Mouse (Mus musculus): Measurements from ENCODE around the gene Ssbp4.
A peak's percentile ranks its signal among the peaks of the same experiment; 100 is the strongest.

- TF ChIP-seq SMC3 (IDR thresholded peaks at IDR 0.05; ENCODE audit: low read depth, low read length) (peak; percentile 56), CTCF (IDR thresholded peaks at IDR 0.05 in 2 of 3, conservative IDR thresholded peaks at IDR 0.05 in 1 of 3; ENCODE audit: control insufficient read depth in 1 of 3, insufficient read depth in 1 of 3, low read depth in 2 of 3, low read length in 3 of 3, poor library complexity in 1 of 3, severe bottlenecking in 1 of 3) (peak; percentile 74 to 92 (median 90)), UBTF (IDR thresholded peaks at IDR 0.05; ENCODE audit: borderline replicate concordance, insufficient read depth, low read depth, low read length) (0 out of 2 replicates have a peak, but pooled peaks have one; percentile 42), E2F4 (IDR thresholded peaks at IDR 0.05; ENCODE audit: borderline replicate concordance, low read depth, low read length) (no peak), POLR2AphosphoS2 (IDR thresholded peaks at IDR 0.05; ENCODE audit: low read length) (no peak), TAL1 (IDR thresholded peaks at IDR 0.05; ENCODE audit: low read length) (no peak), ELF1 (IDR thresholded peaks at IDR 0.05; ENCODE audit: low read depth, low read length) (no peak), MAX (IDR thresholded peaks at IDR 0.05; ENCODE audit: low read length) (0 out of 2 replicates have a peak, but pooled peaks have one; percentile 12), MAZ (IDR thresholded peaks at IDR 0.05; ENCODE audit: low read depth, low read length) (peak; percentile 68; the same call in 1 of the 2 replicates), MAFK (IDR thresholded peaks at IDR 0.05; ENCODE audit: borderline replicate concordance, low read depth, low read length) (no peak), SIN3A (IDR thresholded peaks at IDR 0.05; ENCODE audit: low read length) (peak; percentile 74), HCFC1 (IDR thresholded peaks at IDR 0.05; ENCODE audit: low read depth, low read length) (peak; percentile 48; the same call in 1 of the 2 replicates), GATA1 (IDR thresholded peaks at IDR 0.05; ENCODE audit: low read depth, low read length) (no peak)
These were observed 2.4 kb upstream of the Ssbp4 start for GRCm38 (mm10) chr8:70610796-70611771.

Measured in MEL (cell line).